Mouse (Mus musculus) frontal cortex, adult (tissue): ENCODE results near the gene Susd5.

ENCODE experiments used
- ATAC-seq: cut with Nextera tagmentation; 2 replicates; pipeline ENCODE4 v1.9.2; 2017; ENCODE audit warnings: mild to moderate bottlenecking, moderate library complexity, mixed read lengths; ENCODE audit not compliant: low TSS enrichment

Gene Susd5

GRCm38 (mm10) chr9:114057090-114057796 lies at the start of gene Susd5:
Gene Susd5 (plus strand): TSS chr9:114057140.
- no peak for ATAC-seq

DNA sequence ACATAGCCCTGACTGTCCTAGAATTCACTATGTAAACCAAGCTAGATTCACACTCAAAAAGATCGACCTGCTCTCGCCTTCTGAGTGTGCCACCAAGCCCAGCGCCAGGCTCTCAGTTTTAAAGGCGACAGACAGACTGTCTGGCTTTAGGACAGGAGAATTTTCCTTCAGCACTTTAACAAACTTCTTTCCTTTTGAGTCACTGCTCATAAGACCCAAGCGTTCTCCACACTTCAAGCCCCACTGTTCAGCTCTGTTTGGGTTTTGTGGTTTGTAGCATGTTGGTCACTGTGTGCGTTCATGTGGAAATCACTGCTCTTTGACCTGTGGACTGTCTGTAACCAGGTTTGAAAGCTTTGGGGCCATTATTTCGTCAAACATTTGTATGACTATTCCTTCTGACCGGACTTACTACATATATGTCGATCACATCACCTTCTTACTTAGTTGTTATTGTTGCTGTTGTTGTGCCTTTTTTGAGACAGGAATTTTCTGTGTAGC lies 49.0 kb upstream of the Susd5 start:
- ATAC-seq = no peak

DNA sequence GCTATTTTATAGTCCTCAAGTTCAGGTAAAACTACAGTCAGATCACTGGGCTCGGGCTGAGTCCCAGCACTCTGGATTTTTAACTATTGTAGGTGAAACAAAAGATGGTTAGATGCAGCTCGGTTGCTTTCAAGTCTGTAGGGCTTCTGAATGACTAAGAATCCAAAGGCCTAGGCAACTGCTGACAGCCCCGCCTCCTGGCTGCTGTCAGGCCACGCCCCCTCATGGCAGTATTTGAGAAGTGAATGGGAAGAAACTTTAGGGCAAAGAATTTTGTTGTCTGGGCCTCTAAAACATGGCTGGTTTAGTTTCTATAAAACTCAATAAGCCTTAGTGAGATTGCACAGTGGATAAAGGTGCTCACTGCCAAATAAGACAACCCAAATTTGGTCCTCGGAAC lies 47.4 kb upstream of the Susd5 start:
- no peak for ATAC-seq

- no peak for ATAC-seq
Observed at GRCm38 (mm10) chr9:114011203-114011602, 45.7 kb upstream of the Susd5 start.

- no peak for ATAC-seq
Observed at GRCm38 (mm10) chr9:114014034-114014433, 42.9 kb upstream of the Susd5 start.

GRCm38 (mm10) chr9:114015724-114016123 lies 41.2 kb upstream of the Susd5 start:
- no peak for ATAC-seq

GRCm38 (mm10) chr9:114016402-114016801 lies 40.5 kb upstream of the Susd5 start:
- no peak for ATAC-seq

- no peak for ATAC-seq
Observed at GRCm38 (mm10) chr9:114019012-114019762, 37.8 kb upstream of the Susd5 start.

DNA sequence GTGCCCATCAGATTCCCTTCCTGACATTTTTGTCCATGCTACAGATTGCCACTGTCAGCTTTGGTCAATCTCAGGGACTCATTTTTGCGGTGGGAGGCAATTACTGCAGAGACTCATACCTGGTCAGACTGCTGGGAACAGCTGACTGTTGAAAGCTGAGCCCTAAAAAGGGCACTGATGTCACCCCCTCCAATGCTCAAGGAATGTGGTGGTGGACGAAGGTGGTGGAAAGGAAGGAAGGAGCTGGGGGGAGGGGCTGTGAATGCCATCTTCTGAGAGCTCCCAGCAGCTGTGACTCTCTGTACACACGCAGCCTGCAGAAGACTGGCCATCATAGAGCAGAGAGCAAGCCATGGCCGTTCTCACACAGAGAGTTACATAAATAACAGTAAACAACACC lies 34.8 kb upstream of the Susd5 start:
- no peak for ATAC-seq

DNA sequence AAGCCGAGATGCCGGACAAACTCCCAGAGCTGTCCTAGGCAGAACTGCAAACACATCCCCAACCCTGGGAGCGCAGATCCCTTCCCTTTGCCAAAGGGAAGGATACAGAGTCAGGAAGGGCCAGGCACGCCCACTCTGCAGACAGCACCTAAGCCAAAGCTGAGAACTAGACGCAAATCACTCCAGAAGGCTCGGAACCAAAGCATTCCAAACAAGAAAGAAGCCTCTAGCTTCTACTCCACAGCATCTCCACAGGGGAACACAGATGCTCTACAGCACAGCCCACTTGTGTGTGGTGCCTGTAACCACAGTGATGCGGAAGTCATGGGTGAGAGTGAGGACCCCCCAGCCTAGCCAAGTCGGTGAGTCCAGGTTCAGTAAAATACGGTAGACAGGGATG lies 31.8 kb upstream of the Susd5 start:
- ATAC-seq = peak; percentile 56; the same call in 1 of the 2 replicates

- ATAC-seq = no peak
Observed at GRCm38 (mm10) chr9:114025846-114026245, 31.1 kb upstream of the Susd5 start.

DNA sequence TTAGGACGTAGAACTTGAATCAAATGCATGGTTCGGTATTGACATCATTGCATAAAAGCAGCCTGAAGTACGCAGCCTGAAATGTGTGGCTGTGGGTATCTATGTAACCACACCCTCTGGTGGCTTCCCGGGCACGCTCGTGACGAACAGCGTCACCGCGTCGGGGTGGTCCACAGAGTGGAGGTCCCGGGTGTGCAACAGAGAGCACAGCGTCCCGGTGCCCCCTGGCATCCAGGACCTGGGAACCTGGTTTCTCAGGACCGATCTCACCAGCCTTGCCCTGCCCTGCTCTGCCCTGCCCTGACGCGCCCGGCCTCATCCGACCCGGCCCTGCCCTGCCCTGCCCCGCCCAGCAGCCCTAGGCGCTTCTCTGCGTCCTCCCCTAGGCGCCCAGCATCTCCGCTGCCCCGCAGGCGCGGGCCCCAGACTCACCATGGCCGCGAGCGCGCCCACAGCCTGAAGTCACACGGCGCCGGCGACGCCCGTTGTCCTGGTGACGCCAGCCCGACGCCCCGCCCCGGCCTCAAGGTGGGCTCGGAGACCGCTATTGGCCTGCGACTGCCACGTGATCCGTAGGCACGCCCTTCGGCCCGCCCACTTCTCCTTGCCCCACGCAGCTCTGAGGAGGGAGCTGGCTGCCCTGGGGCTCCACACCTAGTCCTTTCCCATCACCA lies 30.5 kb upstream of the Susd5 start:
- peak; percentile 92 for ATAC-seq

DNA sequence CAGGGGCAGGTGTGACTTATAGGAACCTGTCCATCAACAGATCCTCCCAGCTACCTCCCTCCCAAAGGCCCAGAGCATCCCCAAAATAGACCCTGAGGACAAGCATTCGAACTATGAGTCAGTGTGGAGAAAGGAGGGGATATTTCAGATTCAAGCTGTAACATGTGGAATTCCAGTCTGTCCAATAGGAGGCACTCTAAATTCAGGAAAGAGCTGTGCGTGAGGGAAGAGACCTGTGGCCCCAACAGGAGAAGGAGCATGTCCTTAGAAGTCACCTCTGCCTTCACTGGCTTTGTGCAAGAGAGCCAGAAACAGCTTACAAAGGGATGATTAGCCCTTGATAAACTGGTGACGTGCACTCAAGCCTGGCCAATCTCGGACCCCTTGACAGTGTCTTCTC lies 16.0 kb upstream of the Susd5 start:
- no peak for ATAC-seq

GRCm38 (mm10) chr9:114042490-114042889 lies 14.4 kb upstream of the Susd5 start:
- no peak for ATAC-seq

DNA sequence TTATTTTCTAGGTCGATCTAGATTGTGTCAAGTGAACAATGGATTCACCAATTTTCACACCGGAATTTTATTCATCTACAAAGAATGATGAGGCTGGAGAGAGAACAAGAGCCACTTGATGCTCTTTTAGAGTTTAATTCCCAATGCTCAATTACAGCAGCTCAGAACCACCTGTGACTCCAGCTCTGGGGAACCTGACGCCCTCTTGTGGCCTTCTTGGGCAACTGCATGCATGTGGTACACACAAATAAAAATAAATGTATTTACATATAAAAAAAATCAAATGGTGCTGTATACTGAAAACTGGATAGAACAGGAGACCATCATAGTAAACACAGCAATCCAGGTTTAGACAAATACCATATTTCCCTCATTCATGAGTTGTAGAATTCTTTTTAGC lies 12.5 kb upstream of the Susd5 start:
- no peak for ATAC-seq

- ATAC-seq = no peak
Observed at GRCm38 (mm10) chr9:114046028-114046427, 10.9 kb upstream of the Susd5 start, which contains the start of gene Fbxl2. Gene Fbxl2 (minus strand): TSS chr9:114046191.

- no peak for ATAC-seq
Observed at GRCm38 (mm10) chr9:114046676-114047075, 10.3 kb upstream of the Susd5 start.

DNA sequence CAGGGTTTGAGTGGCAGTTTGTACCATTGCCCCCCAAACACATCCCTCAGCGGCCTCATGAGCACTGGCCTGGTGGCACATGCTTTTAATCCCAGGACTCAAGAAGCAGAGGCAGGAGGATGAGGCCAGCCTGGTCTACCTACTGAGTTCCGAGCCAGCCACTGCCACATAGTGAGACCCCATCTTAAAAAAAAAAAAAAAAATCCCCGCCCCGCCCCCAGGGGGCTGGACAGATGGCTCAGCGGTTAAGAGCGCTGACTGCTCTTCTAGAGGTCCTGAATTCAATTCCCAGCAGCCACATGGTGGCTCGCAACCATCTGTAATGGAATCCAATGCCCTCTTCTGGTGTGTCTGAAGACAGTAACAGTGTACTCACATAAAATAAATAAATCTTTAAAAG lies 6.8 kb upstream of the Susd5 start:
- ATAC-seq = no peak

- peak; percentile 76; the same call in 1 of the 2 replicates for ATAC-seq
Observed at GRCm38 (mm10) chr9:114050778-114051177, 6.2 kb upstream of the Susd5 start.

DNA sequence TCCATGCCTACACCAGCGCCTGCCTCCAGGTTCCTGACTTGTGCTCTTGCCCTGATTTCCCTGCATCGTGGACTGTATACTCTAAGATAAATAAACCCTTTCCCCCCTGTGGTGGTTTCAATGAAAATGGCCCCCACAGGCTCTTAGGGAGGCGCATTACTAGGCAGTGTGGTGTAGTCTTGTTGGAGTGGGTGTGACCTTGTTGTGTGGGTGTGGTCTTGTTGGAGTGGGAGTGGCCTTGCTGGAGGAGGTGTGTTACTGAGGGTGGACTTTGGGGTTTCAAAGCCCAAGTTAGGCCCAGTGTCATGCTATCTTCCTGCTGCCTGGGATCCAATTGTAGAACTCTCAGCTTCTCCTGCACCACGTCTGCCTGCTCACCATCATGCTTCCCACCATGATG lies 4.9 kb upstream of the Susd5 start:
- no peak for ATAC-seq

- no peak for ATAC-seq
Observed at GRCm38 (mm10) chr9:114052866-114053265, 4.1 kb upstream of the Susd5 start.

DNA sequence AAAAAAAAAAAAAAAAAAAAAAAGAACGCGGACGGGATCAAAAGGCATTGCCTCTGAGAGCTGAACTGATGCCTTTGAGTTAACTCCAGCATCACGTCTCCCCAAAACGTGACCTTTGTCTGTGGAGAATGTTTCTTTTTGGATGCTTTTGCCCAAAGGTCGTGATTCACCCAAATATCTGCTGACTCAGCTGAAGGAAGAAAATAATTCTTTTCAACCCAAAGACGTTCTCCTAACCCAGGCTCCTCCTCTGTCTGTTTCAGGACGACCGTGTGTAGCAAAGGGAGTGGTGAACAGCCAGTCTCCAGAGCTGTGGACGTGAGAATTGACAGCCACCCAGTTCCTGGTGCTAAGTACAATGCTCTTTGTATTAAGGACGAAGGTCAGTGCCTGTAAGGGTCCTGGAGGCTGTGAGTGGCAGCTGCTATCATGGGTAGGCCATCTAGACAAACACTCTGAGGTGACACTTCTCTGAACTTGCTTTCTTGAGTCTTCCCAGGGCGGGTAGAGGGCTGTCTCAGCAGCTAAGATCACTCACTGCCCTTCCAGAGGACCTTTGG lies 11.6 kb downstream of the Susd5 start:
- ATAC-seq = no peak
